Mouse (Mus musculus): Measurements from ENCODE around the gene Pla2g4b.

The Pla2g4b gene

DNA sequence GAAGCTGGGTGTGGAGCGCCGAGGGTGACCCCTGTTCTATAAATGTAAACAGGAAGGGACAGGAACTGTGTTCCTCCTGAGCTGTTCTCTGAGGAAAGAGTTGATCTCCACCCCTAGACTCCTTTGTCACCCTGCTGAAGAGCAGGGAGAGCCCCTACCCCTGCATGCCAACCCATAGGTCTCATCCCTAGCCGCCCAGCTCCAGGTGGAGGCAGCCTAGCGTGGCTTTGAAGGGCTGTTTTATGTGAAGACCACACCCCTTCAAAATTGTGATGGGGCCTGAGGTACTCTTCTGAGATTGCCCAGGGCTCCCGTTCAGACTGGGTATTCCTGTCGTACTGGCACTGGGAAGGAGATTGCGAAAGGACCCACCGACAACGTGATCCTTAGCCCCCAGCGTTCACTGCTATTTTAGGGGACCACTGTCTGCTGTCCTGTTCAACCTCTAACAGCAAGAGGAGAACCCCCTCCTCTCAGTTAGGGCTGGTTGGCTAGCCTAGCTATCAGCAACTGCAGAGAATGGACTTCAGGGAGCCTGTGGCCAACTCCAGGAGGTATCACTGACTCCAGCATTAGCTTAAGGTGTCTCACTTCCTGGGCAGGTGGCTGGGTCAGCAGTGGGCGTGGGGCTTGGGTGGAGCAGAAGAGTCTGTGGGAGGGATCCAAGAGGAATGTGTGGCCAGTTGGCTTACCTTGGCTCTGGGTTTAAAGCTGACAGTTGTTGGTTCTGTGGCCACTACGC lies at the start of gene Pla2g4b:
Pla2g4b (plus strand) TSS at position 692 of the 742 bp plus-strand sequence.
- no peak for DNase-seq (ENCODE audit: low spot score in 2 of 2)

DNA sequence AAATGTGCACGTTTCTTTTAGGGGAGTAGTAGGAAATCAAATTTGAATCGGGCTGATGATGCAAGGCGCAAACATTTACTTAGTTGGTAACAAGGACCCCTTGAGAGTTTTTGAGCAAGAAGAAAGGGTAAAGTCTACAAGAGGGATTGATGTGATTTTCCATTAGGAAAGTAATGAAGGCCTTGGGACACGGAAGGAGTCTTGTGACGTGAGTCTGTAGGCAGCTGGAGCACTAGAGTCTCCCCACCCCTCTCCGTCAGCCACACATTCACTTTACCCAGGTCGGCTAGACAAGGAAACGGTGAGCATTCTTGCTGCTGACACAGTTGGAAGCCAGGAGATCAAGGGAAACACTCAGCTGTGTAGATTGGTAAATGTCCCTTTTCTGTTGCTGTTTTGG lies 47.3 kb upstream of the Pla2g4b start:
- no peak for DNase-seq (ENCODE audit: low spot score in 2 of 2)

DNA sequence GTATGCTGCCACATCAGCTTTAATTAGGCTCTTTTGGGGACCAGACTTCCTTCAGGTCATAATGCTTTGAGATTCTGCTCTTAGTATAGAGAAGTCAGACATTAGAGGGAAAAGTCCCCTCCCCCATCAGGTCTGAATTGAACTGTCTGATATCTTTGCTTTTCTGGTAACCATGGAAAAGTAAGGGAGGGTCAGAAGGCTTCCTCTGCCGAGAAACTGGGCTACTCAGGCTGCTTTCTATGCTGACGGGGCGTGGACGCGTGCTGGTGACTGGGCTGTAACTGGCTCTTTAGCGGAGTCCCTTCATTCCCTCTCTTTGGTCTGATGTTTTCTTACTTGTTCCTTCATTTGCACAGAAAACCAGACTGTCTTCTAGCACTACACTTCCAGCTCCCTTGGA lies 46.8 kb upstream of the Pla2g4b start:
- DNase-seq (ENCODE audit: low spot score in 2 of 2): no peak

DNA sequence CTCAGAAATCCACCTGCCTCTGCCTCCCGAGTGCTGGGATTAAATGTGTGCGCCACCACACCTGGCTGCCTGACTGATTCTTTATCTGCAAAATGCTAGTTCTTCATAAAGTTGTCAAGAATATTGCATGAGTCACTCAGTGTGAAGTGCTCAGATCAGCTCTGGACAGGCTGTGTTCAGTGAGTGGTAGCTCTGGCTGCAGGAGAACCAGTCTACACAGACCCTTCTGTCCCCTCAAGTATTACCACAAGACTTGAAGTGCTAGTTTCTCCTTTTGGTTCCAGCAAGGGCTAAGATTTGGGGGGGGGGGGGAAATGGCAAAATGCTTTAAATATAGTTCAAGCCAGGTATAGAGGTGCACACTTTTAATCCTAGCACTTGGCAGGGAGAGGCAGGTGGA lies 45.8 kb upstream of the Pla2g4b start:
- DNase-seq (ENCODE audit: low spot score in 2 of 2): no peak

DNA sequence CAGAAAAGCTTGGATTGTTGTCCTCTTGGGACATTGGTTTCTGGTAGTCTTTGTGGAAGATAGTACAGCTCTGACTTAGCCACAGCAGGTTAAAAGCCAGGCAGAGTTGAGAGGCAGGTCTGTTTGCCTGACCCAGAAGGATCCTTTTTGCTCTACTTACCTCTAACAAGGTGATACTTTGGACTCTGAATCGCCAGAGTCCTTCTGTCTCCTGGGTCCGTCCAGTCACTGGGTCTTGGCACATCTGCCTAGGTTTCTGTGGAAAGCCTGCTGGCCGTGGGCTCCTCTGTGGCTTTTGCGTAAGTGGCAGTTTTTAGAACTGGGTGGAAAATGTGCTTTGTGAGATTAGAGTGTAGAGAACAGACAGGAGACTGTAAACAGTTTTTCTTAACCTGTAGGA lies 44.3 kb upstream of the Pla2g4b start:
- no peak for DNase-seq (ENCODE audit: low spot score in 2 of 2)

DNA sequence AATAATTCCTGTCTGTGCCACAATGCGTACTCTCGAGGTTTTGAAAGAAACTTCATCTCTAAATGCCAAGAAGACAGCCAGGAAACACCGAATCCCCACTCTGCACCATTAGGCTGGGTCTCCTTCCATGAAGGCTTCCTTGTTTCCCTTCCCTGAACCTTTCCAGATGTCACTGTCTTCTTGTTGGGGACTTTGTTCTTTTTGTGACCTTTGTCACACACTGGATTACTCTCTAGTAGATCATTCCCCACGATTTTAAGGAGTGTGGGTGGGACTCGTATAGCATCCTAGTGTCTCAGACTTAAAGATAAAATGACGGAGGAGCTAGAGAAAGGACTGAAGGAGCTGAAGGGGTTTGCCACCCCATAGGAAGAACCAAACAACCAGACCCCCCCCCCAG lies 42.3 kb upstream of the Pla2g4b start:
- no peak for DNase-seq (ENCODE audit: low spot score in 2 of 2)

DNA sequence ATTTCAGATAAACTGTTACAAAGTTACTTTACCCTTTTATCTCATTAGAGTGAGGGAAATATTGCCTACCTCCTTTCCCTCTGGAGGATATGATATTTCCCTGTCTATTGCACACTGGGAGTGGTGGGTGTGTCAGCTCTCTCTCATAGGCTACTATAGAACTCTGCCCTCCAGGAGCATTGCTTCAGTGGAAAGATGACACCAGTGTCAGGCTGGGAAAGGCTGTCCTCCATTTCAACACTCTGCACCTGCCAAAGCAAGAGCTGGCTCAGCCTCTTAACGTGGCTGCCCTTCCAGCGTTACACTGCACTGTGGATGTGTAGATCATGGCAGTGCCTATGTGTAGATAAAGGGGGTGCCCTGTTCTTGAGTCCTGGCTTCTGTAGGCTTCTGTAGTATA lies 40.9 kb upstream of the Pla2g4b start:
- no peak for DNase-seq (ENCODE audit: low spot score in 2 of 2)

DNA sequence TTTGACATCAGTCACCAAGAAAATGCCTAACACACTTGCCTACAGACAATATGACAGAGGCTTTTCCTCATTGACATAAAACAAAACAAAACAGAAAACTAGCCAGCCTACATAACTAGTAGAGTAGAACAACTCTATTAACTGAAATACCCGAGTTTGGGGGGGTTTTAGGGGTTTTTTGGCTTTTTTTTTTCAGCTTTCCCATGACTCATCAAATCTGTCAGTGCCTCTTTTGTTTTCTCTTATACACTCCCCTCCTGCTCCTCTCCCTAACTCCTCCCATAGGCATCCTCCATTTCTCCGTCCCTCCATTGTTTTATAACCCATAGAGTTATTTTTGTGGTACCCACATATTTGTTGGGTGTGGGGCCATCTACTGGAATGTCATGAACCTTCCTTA lies 39.7 kb upstream of the Pla2g4b start:
- no peak for DNase-seq (ENCODE audit: low spot score in 2 of 2)

DNA sequence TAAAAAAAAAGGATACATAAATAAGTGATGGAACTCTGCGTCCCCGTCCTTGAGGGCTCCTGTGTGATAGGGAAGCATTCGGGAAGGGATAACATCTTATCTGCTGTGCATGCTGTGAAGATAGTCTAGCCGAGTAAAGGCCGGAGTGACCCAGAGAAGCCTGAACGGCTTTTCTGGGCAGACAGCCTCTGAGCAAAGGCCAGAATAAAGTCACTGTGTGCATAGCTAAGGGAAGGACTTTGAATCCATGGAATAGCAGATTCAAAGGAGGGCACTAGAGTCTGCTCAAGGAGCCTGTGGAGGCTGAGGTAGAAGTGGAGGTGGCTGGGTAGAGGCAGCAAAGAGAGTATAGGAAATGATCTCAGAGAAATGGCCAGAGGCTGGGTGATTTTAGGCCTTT lies 38.4 kb upstream of the Pla2g4b start:
- DNase-seq (ENCODE audit: low spot score in 2 of 2): no peak

DNA sequence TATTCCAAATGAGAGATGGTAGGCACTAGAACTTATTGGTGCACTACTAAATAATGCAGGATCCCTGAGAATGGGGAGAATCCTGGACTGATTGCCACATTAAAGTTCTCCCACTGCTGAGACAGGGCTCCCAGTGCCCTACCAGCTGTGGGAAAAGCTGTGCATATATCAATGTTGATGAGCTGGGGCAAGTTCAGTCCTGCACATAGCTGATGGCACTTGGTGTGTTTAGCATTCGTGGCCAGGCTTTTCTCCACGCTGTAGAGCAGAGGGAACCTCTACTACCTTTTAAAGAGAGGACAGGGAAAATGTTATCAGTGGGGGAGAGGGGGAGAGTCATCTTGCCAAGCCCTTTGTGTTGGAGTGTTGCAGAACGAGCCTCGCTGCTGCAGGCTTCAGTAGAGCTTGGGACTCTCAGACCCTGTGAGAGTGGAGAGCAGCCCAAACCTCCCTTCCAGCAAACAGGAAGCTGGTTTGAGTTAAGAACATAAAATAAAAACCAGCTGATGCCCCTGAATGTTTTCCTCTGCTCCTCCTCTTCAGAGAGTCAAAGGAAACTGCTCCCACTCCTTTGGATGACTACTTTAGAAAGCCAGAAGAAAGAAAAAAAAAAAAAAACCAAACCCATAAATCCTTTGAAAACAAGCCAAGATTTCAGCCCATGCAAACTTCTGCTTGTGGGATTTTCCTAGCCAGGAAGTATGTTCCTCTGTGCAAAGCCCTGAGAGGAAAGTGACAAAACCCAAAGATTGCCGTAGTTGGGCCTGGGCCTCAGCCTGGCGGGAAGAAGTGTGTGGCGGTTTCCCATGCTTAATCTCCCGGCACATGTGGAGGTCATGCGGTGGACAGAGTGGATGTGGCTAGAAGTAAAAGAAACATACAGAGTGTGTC lies 37.6 kb upstream of the Pla2g4b start:
- DNase-seq (ENCODE audit: low spot score in 2 of 2): no peak

DNA sequence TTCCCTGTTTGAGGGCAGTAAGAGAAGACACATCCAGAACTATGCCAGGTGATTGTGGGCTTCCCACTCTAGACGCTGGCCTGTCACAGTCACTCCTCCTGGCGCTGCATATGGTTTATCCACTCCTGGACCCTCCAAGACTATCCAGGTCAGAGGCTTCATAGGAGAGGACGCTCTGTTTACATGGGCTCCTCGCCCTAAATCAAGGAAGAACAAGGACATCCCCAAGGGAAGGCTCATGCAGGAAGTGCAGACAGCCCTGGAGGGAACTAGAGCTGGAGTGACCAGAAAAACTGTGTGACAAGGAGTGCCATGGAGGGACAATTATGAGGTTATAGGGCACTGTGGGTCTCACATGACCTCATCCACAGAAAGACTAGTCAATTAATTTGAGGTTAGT lies 35.9 kb upstream of the Pla2g4b start:
- no peak for DNase-seq (ENCODE audit: low spot score in 2 of 2)

DNA sequence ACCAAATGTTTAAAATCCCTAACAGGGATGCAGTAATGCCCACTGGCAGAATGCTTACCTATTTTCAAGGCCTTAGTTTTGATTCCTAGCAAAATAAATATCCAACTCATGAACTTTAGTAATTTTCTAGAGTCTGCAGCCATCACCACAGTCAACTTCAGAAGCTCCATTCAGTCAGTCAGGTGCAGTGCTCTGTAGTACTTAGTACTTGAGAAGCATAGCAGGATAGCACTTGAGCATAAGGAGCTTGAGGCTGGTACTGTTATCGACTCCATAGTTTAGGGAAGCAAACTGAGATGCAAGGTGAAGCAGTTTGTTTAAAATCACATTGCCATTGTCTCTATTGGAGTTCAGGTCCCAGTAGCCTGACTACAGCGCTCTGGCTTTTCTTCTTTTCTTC lies 33.5 kb upstream of the Pla2g4b start:
- no peak for DNase-seq (ENCODE audit: low spot score in 2 of 2)

DNA sequence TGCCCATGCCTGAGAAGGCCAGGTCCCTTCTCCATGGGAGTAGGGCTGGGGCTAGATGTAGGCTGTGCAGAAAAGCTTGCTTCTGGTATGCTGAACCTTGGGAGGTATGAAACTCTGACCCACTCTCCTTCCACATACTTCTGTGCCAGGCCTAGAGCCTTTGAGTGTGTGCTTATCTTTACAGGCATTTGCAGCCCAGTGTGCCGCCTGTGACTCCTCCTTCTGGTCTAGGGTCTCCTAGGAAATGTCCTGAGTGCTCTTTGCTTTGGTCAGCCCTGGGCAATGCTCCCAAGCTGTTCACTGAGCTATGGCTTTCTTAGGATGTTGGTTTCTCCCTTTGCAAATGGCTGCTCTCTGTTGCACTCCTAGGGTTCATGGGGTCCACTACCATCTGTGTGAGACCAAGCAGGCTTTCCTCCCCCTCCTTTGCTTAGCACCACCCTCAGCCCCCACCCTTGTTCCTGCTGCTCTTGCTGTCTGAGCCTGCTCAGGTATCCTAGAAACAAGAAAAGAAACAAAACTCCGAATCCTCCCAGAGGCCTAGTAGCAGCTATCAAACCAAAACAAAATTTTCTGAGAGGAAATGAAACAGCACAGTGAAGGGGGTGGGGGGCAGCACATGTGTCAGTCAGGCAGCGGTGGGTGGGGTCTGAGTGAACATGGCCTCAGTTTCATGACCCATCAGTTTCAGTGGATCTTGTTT lies 32.2 kb upstream of the Pla2g4b start:
- no peak for DNase-seq (ENCODE audit: low spot score in 2 of 2)

DNA sequence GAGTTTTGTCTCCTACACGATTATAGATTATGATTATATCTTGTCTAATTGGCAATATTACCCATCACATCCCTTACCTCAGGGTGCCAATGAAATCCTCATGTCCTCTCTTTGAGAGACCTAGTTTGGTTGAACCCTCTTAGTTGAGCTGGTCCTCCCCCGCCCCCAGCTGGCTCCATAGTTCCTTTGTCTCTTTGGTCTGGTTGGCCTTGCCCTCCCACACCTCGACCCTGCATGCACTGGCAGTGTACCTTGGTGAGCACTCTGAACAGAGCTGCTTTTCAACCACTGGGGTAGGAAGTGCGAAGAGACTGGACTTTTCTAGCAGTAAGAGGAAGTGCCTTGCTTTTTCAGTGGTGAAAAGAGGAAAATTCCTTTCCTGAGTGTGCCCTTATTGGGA lies 31.3 kb upstream of the Pla2g4b start:
- no peak for DNase-seq (ENCODE audit: low spot score in 2 of 2)

DNA sequence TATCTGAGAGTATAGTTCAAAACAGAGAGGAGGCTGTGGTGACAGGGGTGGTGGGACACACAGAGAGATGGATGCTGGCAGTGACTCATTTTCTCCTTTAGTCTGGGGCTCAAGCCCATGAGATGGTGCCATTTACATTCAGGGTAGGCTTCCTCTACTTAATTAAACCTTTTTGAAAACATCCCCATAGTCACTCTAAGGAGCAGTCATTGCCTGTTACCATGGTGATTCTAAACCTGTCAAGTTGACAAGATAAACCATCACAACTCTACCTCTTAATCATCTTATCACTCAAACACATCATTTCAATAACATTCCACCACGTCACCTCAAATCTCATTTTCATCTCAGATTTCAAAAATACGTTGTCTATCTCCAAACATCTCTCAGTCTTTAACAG lies 29.2 kb upstream of the Pla2g4b start:
- no peak for DNase-seq (ENCODE audit: low spot score in 2 of 2)

DNA sequence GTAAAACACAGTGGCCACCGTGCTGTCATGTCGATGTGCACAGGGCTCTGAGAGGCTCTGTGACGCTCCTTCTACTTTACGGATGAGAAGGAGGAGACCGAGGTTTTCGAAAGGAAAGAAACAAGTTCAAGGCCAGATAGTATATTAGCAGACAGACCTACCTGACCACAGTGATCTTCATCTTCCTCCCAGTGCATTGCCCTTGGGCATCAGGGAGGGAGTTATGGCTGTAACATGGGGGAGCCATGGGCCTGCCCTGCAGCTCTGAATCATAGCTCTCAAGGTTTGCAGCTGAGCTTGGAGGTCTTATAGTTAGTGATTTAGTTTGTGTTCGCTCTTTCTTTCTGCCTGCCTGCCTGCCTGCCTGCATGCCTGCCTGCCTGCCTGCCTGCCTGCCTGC lies 26.5 kb upstream of the Pla2g4b start:
- no peak for DNase-seq (ENCODE audit: low spot score in 2 of 2)

DNA sequence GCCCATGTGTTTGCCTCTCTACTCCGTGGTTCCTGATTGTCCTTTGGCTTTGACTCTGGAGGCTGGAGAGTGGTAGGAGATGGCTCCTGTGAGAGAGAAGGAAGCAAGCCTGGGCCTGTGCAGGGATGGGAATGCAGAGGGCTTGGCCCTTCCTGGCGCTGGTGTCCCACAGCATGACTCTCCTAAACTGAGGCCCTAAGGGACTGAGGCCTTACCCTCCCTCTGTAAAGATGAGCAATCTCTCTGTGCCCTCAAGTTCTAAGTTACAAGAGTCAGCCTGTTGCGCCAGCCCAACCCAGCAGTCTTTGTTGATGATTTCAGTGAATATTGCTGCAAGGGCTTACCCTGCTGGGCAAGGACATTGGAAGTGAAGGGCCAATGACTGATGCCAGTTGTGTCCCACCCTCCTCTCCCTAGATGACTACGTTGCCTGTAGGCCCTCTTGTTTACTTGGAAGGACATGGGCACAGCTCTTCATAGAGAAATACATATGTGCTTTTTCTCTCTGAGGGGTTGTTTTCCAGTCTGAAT lies 25.5 kb upstream of the Pla2g4b start:
- no peak for DNase-seq (ENCODE audit: low spot score in 2 of 2)

DNA sequence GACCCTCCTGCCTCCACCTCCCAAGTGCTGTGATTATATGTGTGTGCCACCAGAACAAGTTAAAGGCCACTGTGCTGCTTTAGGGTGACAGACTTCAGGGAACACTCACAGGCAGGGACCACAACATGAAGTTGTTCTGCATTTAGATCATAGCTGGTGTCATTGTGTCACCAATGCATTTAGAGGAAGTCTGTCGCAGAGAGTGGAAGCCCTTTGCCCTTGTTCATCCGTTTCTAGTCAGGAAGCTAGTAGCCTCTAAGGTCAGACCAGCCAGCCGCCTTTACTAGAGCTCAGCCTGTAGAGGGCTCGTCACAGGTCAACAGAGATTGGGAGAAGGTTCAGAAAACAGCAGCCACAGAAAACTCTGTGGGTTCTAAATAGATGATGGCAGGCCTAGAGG lies 24.5 kb upstream of the Pla2g4b start:
- no peak for DNase-seq (ENCODE audit: low spot score in 2 of 2)

DNA sequence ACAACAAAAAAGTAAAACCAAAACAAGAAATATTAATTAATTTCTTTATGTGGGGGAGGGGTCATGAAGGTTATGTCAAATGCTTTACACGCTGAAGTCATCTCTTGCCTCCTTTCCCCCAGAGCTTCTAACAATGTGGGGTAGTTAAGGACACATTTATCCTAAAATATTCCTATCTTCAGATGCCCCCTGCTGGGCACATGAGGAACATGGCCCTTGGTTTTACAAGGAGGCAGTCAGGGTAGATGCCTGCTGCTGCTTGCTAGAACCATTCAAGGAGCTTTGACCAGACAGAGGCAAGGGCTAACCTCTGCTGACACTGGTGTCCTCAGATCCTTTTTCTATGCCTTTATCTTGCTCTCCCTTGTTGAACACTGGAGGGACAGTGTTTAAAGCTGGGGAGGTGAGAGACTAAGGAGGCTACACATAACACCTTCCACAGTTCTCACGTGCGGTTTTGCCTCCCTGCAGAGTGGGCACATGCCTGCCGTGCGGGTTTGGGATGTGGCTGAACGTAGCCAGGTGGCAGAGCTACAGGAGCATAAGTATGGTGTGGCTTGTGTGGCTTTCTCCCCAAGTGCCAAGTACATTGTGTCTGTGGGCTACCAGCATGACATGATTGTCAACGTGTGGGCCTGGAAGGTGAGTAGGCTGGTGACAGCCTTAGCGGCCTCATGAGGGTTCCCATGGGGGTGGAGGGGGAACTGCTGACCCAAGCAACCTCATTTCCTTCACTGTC lies 21.6 kb upstream of the Pla2g4b start:
- no peak for DNase-seq (ENCODE audit: low spot score in 2 of 2)

DNA sequence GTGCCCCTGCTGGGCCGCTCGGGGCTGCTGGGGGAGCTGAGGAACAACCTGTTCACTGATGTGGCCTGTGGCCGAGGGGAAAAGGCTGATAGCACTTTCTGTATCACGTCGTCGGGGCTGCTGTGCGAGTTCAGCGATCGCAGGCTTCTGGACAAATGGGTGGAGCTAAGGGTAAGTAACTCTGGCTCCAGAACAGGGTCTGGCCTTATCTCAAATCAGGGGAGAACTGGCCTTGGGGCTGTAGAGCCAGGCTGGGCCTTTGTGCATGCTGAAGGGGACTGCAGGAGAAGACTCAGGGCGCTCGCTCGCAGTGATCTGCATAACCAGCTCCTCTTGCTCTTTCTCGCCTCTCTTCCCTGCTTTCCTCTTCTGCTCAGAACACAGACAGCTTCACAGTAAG lies 20.3 kb upstream of the Pla2g4b start:
- no peak for DNase-seq (ENCODE audit: low spot score in 2 of 2)

DNA sequence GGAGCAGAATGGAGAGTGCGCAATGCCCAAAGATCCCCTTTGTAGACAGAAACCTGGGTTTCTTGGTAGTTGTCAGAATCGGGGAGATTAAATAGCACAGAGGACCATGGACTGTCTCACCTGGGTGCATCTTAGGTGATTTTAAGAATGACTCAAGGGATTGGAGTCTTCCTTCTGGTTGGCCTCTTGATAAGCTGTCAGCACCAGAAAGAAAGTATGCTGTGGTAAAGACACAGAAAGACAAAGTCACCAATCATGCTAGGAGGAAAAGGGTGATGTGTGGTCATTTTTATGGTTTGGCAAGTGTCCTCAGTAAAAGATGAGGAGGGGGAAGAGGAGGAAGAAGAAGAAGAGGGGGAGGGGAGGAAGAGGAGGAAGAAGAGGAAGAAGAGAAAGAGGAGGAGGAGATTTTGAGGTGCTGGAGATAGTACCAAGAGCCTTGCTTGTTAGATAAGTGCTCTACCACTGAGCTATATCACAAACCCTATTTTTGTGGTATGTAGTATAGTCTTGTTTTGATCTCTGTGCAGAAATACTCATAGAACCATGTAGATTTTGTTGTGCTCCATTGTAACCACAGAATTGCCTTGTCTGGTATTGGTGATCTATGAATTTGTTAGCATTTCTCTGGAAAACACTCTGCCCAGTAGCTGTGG lies 19.3 kb upstream of the Pla2g4b start:
- DNase-seq (ENCODE audit: low spot score in 2 of 2): no peak
